Mouse (Mus musculus): ENCODE data around the gene Isoc2b. TPM values are rescaled to one million over a fixed set of nuclear protein-coding genes. Genes with fewer than 3 reads are reported as not detected.
"Not testable (repeated sequence)": the region's sequence is repeated elsewhere in the genome, so short reads cannot be mapped to it uniquely, and the experiment has no call there.

The Isoc2b gene
- polyA plus RNA-seq, 1 experiment from 2014 or later, result 2.5 TPM

DNA sequence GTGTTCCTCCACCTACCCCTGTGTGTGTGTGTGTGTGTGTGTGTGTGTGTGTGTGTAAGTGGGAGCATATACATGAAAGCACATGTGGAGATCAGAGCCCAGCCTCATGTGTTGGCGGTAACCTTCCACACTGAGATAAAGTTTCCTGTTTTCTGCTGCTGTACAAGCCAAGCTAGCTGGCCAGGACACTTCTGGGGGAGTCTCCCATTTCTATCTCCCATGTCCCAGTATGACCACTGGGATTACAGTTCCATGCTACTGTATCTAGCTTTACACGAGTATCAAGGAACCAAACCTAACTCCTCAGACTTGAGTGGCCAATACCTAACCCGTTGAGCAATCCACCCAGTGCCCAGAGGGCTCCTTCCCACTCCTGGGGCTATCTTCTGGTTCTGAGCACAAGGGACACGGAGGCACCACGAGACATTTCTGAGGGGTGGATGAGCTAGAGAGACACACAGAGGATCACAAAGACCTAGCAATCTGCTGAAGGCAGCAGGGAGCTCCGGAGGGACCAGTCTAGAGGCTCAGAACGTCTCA lies 6.4 kb downstream of the Isoc2b start:
- Histone ChIP-seq H3K27ac (ENCODE audit: low read depth, low read length) (no peak overlapping the region), H3K9ac (ENCODE audit: low read length) (no peak overlapping the region), H3K4me3 (ENCODE audit: low read depth, low read length) (no peak overlapping the region), H3K9me3 (ENCODE audit: control insufficient read depth, low read length) (no peaks in the 10 kb centered on the region), H3K4me1 (ENCODE audit: control insufficient read depth, insufficient read depth, low read length) (no peaks in the 10 kb centered on the region), H3K4me2 (ENCODE audit: low read depth) (no peak overlapping the region), H3K27me3 (ENCODE audit: control insufficient read depth, insufficient read depth, low read length) (no peaks in the 10 kb centered on the region), H3K36me3 (ENCODE audit: control insufficient read depth, insufficient read depth, low read length) (no peaks in the 10 kb centered on the region)
- DNase-seq (ENCODE audit: low spot score) (no peak), ATAC-seq (ENCODE audit: insufficient read depth, low FRiP score, low TSS enrichment) (no peak)
- WGBS, result 76% methylated on average over 7 of the region's 7 CpGs

- 90% methylated on average over 1 of the region's 1 CpGs for WGBS
- Histone ChIP-seq H3K4me2 (ENCODE audit: low read depth) (no peak overlapping the region), H3K9ac (ENCODE audit: low read length) (no peak overlapping the region), H3K4me3 (ENCODE audit: low read depth, low read length) (no peak overlapping the region), H3K9me3 (ENCODE audit: control insufficient read depth, low read length) (no peaks in the 10 kb centered on the region), H3K36me3 (ENCODE audit: control insufficient read depth, insufficient read depth, low read length) (no peaks in the 10 kb centered on the region), H3K27me3 (ENCODE audit: control insufficient read depth, insufficient read depth, low read length) (no peaks in the 10 kb centered on the region), H3K27ac (ENCODE audit: low read depth, low read length) (no peak overlapping the region), H3K4me1 (ENCODE audit: control insufficient read depth, insufficient read depth, low read length) (no peaks in the 10 kb centered on the region)
- no peak for DNase-seq (ENCODE audit: low spot score)
- no peak for ATAC-seq (ENCODE audit: insufficient read depth, low FRiP score, low TSS enrichment)
These were observed 7.0 kb downstream of the Isoc2b start for GRCm38 (mm10) chr7:4863041-4863440.

GRCm38 (mm10) chr7:4860926-4861325 lies 9.1 kb downstream of the Isoc2b start:
- not testable (repeated sequence) for H3K27me3 ChIP-seq (ENCODE audit: control insufficient read depth, insufficient read depth, low read length); H3K4me3 ChIP-seq (ENCODE audit: low read depth, low read length); H3K4me2 ChIP-seq (ENCODE audit: low read depth); H3K4me1 ChIP-seq (ENCODE audit: control insufficient read depth, insufficient read depth, low read length); H3K9ac ChIP-seq (ENCODE audit: low read length); H3K9me3 ChIP-seq (ENCODE audit: control insufficient read depth, low read length); DNase-seq (ENCODE audit: low spot score); H3K27ac ChIP-seq (ENCODE audit: low read depth, low read length); H3K36me3 ChIP-seq (ENCODE audit: control insufficient read depth, insufficient read depth, low read length); ATAC-seq (ENCODE audit: insufficient read depth, low FRiP score, low TSS enrichment)
- 70% methylated on average over 3 of the region's 3 CpGs for WGBS

GRCm38 (mm10) chr7:4859418-4859978 lies 10.6 kb downstream of the Isoc2b start:
- H3K4me1 ChIP-seq (ENCODE audit: control insufficient read depth, insufficient read depth, low read length), result no peaks in the 10 kb centered on the region
- H3K27me3 ChIP-seq (ENCODE audit: control insufficient read depth, insufficient read depth, low read length), result no peaks in the 10 kb centered on the region
- no peak overlapping the region for H3K4me3 ChIP-seq (ENCODE audit: low read depth, low read length)
- ATAC-seq (ENCODE audit: insufficient read depth, low FRiP score, low TSS enrichment), result no peak
- WGBS, result 74% methylated on average over 12 of the region's 12 CpGs
- no peak overlapping the region for H3K4me2 ChIP-seq (ENCODE audit: low read depth)
- no peak for DNase-seq (ENCODE audit: low spot score)
- H3K27ac ChIP-seq (ENCODE audit: low read depth, low read length), result no peak overlapping the region
- H3K9ac ChIP-seq (ENCODE audit: low read length), result no peak overlapping the region
- H3K36me3 ChIP-seq (ENCODE audit: control insufficient read depth, insufficient read depth, low read length), result no peaks in the 10 kb centered on the region
- H3K9me3 ChIP-seq (ENCODE audit: control insufficient read depth, low read length), result no peaks in the 10 kb centered on the region

GRCm38 (mm10) chr7:4857321-4857720 lies 12.7 kb downstream of the Isoc2b start:
- WGBS, result 74% methylated on average over 7 of the region's 7 CpGs
- DNase-seq (ENCODE audit: low spot score), result no peak
- Histone ChIP-seq H3K27ac (ENCODE audit: low read depth, low read length) (no peak overlapping the region), H3K9ac (ENCODE audit: low read length) (no peak overlapping the region), H3K4me3 (ENCODE audit: low read depth, low read length) (no peak overlapping the region), H3K4me2 (ENCODE audit: low read depth) (no peak overlapping the region), H3K27me3 (ENCODE audit: control insufficient read depth, insufficient read depth, low read length) (no peaks in the 10 kb centered on the region), H3K4me1 (ENCODE audit: control insufficient read depth, insufficient read depth, low read length) (no peaks in the 10 kb centered on the region), H3K36me3 (ENCODE audit: control insufficient read depth, insufficient read depth, low read length) (no peaks in the 10 kb centered on the region), H3K9me3 (ENCODE audit: control insufficient read depth, low read length) (no peaks in the 10 kb centered on the region)
- ATAC-seq (ENCODE audit: insufficient read depth, low FRiP score, low TSS enrichment), result no peak

DNA sequence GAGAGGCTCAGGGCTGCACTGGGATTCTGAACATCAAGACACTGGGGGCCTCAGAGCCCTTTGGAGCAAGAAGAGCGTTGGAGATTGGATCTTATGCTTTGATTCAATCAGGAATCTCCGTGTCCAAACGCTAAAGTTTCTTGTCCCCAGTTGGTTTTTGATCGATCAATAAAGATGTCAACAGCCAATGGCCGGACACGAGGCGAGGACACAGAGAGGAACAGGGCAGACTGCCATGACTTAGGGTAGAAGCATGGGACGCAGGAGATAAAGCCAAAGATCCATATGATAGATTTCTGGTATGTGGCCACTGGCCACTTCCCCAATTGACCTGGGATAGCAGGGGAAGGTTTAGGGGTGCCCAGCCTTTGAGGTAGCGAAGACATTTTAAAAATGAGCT lies 13.6 kb downstream of the Isoc2b start:
- Histone ChIP-seq H3K27ac (ENCODE audit: low read depth, low read length) (no peak overlapping the region), H3K4me1 (ENCODE audit: control insufficient read depth, insufficient read depth, low read length) (no peaks in the 10 kb centered on the region), H3K9ac (ENCODE audit: low read length) (no peak overlapping the region), H3K9me3 (ENCODE audit: control insufficient read depth, low read length) (no peaks in the 10 kb centered on the region), H3K4me2 (ENCODE audit: low read depth) (no peak overlapping the region), H3K27me3 (ENCODE audit: control insufficient read depth, insufficient read depth, low read length) (no peaks in the 10 kb centered on the region), H3K4me3 (ENCODE audit: low read depth, low read length) (no peak overlapping the region), H3K36me3 (ENCODE audit: control insufficient read depth, insufficient read depth, low read length) (no peaks in the 10 kb centered on the region)
- DNase-seq (ENCODE audit: low spot score), result no peak
- 84% methylated on average over 9 of the region's 9 CpGs for WGBS
- no peak for ATAC-seq (ENCODE audit: insufficient read depth, low FRiP score, low TSS enrichment)

DNA sequence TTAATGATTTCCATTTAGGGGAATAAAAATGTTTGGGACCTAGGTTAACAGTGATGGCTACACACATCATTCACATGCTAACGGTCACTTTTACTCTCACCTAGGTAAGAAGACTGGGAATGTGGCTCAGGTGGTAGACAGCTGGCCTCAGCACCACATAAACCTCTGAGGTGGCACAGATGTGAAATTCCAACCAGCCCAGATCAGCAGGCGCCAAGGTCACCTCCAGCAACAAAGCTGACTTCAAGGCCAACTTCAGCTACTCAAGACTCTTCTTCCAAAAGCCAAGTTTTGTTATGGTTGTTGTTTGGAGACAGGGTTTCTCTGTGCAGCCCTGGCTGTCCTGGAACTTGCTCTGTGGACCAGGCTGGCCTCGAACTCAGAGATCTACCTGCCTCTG lies 16.4 kb downstream of the Isoc2b start:
- Histone ChIP-seq H3K27me3 (ENCODE audit: control insufficient read depth, insufficient read depth, low read length) (no peaks in the 10 kb centered on the region), H3K9me3 (ENCODE audit: control insufficient read depth, low read length) (no peaks in the 10 kb centered on the region), H3K4me2 (ENCODE audit: low read depth) (no peak overlapping the region), H3K36me3 (ENCODE audit: control insufficient read depth, insufficient read depth, low read length) (no peaks in the 10 kb centered on the region), H3K27ac (ENCODE audit: low read depth, low read length) (no peak overlapping the region), H3K4me1 (ENCODE audit: control insufficient read depth, insufficient read depth, low read length) (no peaks in the 10 kb centered on the region), H3K9ac (ENCODE audit: low read length) (no peak overlapping the region), H3K4me3 (ENCODE audit: low read depth, low read length) (no peak overlapping the region)
- 84% methylated on average over 3 of the region's 3 CpGs for WGBS
- ATAC-seq (ENCODE audit: insufficient read depth, low FRiP score, low TSS enrichment) (no peak), DNase-seq (ENCODE audit: low spot score) (no peak)

DNA sequence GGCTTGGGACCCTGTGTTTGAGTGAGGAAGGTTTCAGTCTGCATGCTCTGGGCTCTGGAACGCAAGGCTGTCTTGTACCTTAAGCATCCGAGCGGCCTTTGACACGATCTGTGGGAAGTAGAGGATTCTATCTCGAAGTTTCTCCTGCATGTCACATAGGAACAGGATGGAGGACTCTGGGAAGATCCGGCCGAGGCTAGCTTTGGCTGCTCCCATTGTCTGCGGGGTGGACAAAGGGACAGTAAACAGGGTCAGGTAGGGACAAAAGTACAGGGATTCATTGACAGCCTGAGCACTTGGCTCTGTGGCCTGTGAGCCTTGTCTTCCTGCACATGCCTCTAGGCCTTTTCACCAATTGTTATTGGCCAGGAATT lies 18.8 kb downstream of the Isoc2b start:
- no peaks in the 10 kb centered on the region for H3K4me1 ChIP-seq (ENCODE audit: control insufficient read depth, insufficient read depth, low read length)
- no peaks in the 10 kb centered on the region for H3K9me3 ChIP-seq (ENCODE audit: control insufficient read depth, low read length)
- DNase-seq (ENCODE audit: low spot score) (no peak), ATAC-seq (ENCODE audit: insufficient read depth, low FRiP score, low TSS enrichment) (no peak)
- H3K36me3 ChIP-seq (ENCODE audit: control insufficient read depth, insufficient read depth, low read length), result no peaks in the 10 kb centered on the region
- no peak overlapping the region for H3K4me2 ChIP-seq (ENCODE audit: low read depth)
- WGBS, result 76% methylated on average over 8 of the region's 8 CpGs
- no peaks in the 10 kb centered on the region for H3K27me3 ChIP-seq (ENCODE audit: control insufficient read depth, insufficient read depth, low read length)
- H3K9ac ChIP-seq (ENCODE audit: low read length), result no peak overlapping the region
- no peak overlapping the region for H3K27ac ChIP-seq (ENCODE audit: low read depth, low read length)
- no peak overlapping the region for H3K4me3 ChIP-seq (ENCODE audit: low read depth, low read length)

DNA sequence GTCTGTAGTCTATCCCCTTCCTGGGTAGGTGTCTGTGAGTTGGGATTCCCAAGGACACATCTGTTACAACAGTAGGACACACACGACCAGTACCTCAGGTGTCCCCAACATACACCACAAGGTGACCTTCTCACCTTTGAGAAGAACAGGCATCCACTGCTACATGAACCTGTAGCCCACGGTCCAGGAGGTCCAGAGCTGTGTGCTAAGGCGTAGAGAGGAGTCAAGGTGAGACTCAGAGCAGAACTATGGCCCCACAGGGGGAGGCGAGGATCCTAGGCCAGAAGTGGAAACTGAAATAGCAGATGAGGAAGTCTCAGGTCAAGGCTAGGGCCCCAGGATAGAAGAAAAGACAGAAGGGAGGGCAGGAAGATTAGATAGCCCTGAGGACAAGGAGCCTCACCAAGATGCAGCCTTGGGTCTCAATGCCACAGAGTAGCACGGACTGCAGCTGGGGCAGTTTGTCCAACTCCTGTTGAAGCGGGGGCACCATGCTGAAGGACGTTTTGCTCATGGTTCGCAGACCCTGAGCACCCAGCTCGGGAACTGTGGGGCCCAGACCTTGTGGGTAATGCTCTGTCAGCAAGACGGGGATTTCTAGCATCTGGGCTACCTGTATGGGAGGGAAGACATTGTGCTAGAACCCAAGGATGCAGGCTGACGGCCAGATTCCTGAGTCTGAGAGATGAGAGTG lies 19.3 kb downstream of the Isoc2b start:
- ATAC-seq (ENCODE audit: insufficient read depth, low FRiP score, low TSS enrichment), result no peak
- H3K4me1 ChIP-seq (ENCODE audit: control insufficient read depth, insufficient read depth, low read length), result no peaks in the 10 kb centered on the region
- H3K4me2 ChIP-seq (ENCODE audit: low read depth), result no peak overlapping the region
- H3K27me3 ChIP-seq (ENCODE audit: control insufficient read depth, insufficient read depth, low read length), result no peaks in the 10 kb centered on the region
- H3K9ac ChIP-seq (ENCODE audit: low read length), result no peak overlapping the region
- H3K27ac ChIP-seq (ENCODE audit: low read depth, low read length), result no peak overlapping the region
- no peak overlapping the region for H3K4me3 ChIP-seq (ENCODE audit: low read depth, low read length)
- H3K36me3 ChIP-seq (ENCODE audit: control insufficient read depth, insufficient read depth, low read length), result no peaks in the 10 kb centered on the region
- no peaks in the 10 kb centered on the region for H3K9me3 ChIP-seq (ENCODE audit: control insufficient read depth, low read length)
- 76% methylated on average over 11 of the region's 11 CpGs for WGBS
- DNase-seq (ENCODE audit: low spot score), result no peak
